Mouse (Mus musculus) heart, embryonic 12.5 days (tissue): ENCODE measurements around the gene Fndc8. TPM values are rescaled to one million over a fixed set of nuclear protein-coding genes. Genes with fewer than 3 reads are reported as not detected.
A peak's percentile ranks its signal among the peaks of the same experiment; 100 is the strongest.

ENCODE experiments used
- ATAC-seq: fragments of 200-750 bp; cut with Nextera tagmentation; 2 replicates; pipeline ENCODE4 v1.8.0; 2017; ENCODE audit warnings: moderate TSS enrichment, moderate library complexity; ENCODE audit not compliant: insufficient number of reproducible peaks, low FRiP score
- H3K27ac ChIP-seq: fragments of 300-500 bp; sonication (generic); 2 replicates; pipeline ENCODE4 v1.5.1; 2016; ENCODE audit warnings: mild to moderate bottlenecking, moderate library complexity; ENCODE audit not compliant: poor library complexity, severe bottlenecking
- H3K27me3 ChIP-seq: fragments of 300-500 bp; sonication (generic); replicated peaks from 2 replicates; pipeline ENCODE4 v1.6.1; 2016; ENCODE audit warnings: mild to moderate bottlenecking, moderate library complexity
- H3K36me3 ChIP-seq: fragments of 300-500 bp; sonication (generic); 2 replicates; pipeline ENCODE4 v1.6.1; 2016; ENCODE audit warnings: mild to moderate bottlenecking, moderate library complexity
- H3K4me1 ChIP-seq: fragments of 300-500 bp; sonication (generic); replicated peaks from 2 replicates; pipeline ENCODE4 v1.6.1; 2016; ENCODE audit warnings: mild to moderate bottlenecking
- H3K4me2 ChIP-seq: fragments of 300-500 bp; sonication (generic); 2 replicates; pipeline ENCODE4 v1.6.1; 2016; ENCODE audit warnings: mild to moderate bottlenecking, moderate library complexity
- H3K4me3 ChIP-seq: fragments of 300-500 bp; sonication (generic); 2 replicates; pipeline ENCODE4 v1.5.1; 2016; ENCODE audit warnings: mild to moderate bottlenecking
- H3K9ac ChIP-seq: fragments of 300-500 bp; sonication (generic); 2 replicates; pipeline ENCODE4 v1.6.1; 2016; ENCODE audit warnings: mild to moderate bottlenecking, moderate library complexity
- H3K9me3 ChIP-seq: fragments of 300-500 bp; sonication (generic); replicated peaks from 2 replicates; pipeline ENCODE4 v1.6.1; 2016; ENCODE audit warnings: mild to moderate bottlenecking, moderate library complexity
- WGBS: fragments of 180-500 bp; shearing (Covaris S2); methylation state at CpG from one replicate; pipeline ENCODE4 v1.1.7; 2016; 5-methylcytosine and 5-hydroxymethylcytosine counted together
- polyA plus RNA-seq: library from polyadenylated mRNA; unstranded; fragments of >200 nt; fragmentation: Nextera tagmentation; extraction: Ambion mirVana; gene quantifications from 2 replicates; pipeline ENCODE4 v1.2.1, GENCODE M21; 2016

The Fndc8 gene
- 0.10 and 0.12 TPM in 2 replicates for polyA plus RNA-seq

GRCm38 (mm10) chr11:82891936-82892335, at the start of gene Fndc8:
Gene Fndc8 (plus strand): TSS chr11:82892124.
- ATAC-seq, result no peak
- Histone ChIP-seq H3K9me3 (no peaks in the 10 kb centered on the region), H3K4me3 (no peak within 1 kb of the TSS), H3K27me3 (no peaks in the 10 kb centered on the region; the same call in 1 of the 2 replicates), H3K4me1 (peaks cover 17% of the 10 kb centered on the region), H3K36me3 (no peaks in the 10 kb centered on the region), H3K9ac (no peak within 1 kb of the TSS), H3K27ac (no peak within 1 kb of the TSS), H3K4me2 (no peak within 1 kb of the TSS)
- 44% methylated on average over 7 of the region's 7 CpGs for WGBS

GRCm38 (mm10) chr11:82844771-82845414, 47.0 kb upstream of the Fndc8 start:
- H3K9me3 ChIP-seq, result no peaks in the 10 kb centered on the region
- H3K4me3 ChIP-seq, result peak overlapping the region; percentile 31
- peaks cover 29% of the 10 kb centered on the region for H3K4me1 ChIP-seq
- no peak overlapping the region for H3K27ac ChIP-seq
- H3K9ac ChIP-seq, result 0 out of 2 replicates have a peak overlapping the region, but pooled peaks have one; percentile 9
- H3K36me3 ChIP-seq, result no peaks in the 10 kb centered on the region
- no peaks in the 10 kb centered on the region for H3K27me3 ChIP-seq
- WGBS, result 53% methylated on average over 11 of the region's 11 CpGs
- peak overlapping the region; percentile 63 for H3K4me2 ChIP-seq
- no peak for ATAC-seq

- Histone ChIP-seq H3K27ac (peak overlapping the region; percentile 64), H3K36me3 (no peaks in the 10 kb centered on the region), H3K4me3 (peak overlapping the region; percentile 31), H3K4me1 (peaks cover 26% of the 10 kb centered on the region), H3K9ac (peak overlapping the region; percentile 61), H3K27me3 (no peaks in the 10 kb centered on the region), H3K4me2 (peak overlapping the region; percentile 63), H3K9me3 (no peaks in the 10 kb centered on the region)
- ATAC-seq, result peak; percentile 93
- WGBS, result 18% methylated on average over 16 of the region's 16 CpGs
These were observed 46.4 kb upstream of the Fndc8 start for GRCm38 (mm10) chr11:82845415-82846078.

- H3K4me3 ChIP-seq, result peak overlapping the region; percentile 31
- peak; percentile 83 for ATAC-seq
- H3K9ac ChIP-seq, result peak overlapping the region; percentile 61
- no peaks in the 10 kb centered on the region for H3K9me3 ChIP-seq
- H3K36me3 ChIP-seq, result no peaks in the 10 kb centered on the region
- H3K27me3 ChIP-seq, result no peaks in the 10 kb centered on the region
- peak overlapping the region; percentile 64 for H3K27ac ChIP-seq
- H3K4me1 ChIP-seq, result peaks cover 21% of the 10 kb centered on the region
- peak overlapping the region; percentile 63 for H3K4me2 ChIP-seq
- WGBS, result 5% methylated on average over 4 of the region's 4 CpGs
These were observed 45.9 kb upstream of the Fndc8 start for GRCm38 (mm10) chr11:82846079-82846436.

GRCm38 (mm10) chr11:82846938-82847337, 45.0 kb upstream of the Fndc8 start:
- Histone ChIP-seq H3K4me2 (peak overlapping the region; percentile 12; the same call in 1 of the 2 replicates), H3K36me3 (no peaks in the 10 kb centered on the region), H3K9me3 (no peaks in the 10 kb centered on the region), H3K27me3 (no peaks in the 10 kb centered on the region), H3K27ac (no peak overlapping the region), H3K4me1 (peaks cover 21% of the 10 kb centered on the region), H3K9ac (no peak overlapping the region), H3K4me3 (no peak overlapping the region)
- 69% methylated on average over 3 of the region's 3 CpGs for WGBS
- no peak for ATAC-seq

GRCm38 (mm10) chr11:82847571-82848000, 44.3 kb upstream of the Fndc8 start:
- no peaks in the 10 kb centered on the region for H3K9me3 ChIP-seq
- no peaks in the 10 kb centered on the region for H3K36me3 ChIP-seq
- peak; percentile 73 for ATAC-seq
- H3K4me1 ChIP-seq, result peaks cover 21% of the 10 kb centered on the region
- H3K4me3 ChIP-seq, result no peak overlapping the region
- 36% methylated on average over 6 of the region's 6 CpGs for WGBS
- peak overlapping the region; percentile 37; the same call in 1 of the 2 replicates for H3K27ac ChIP-seq
- no peaks in the 10 kb centered on the region for H3K27me3 ChIP-seq
- peak overlapping the region; percentile 12 for H3K4me2 ChIP-seq
- no peak overlapping the region for H3K9ac ChIP-seq

- H3K27me3 ChIP-seq, result no peaks in the 10 kb centered on the region
- H3K4me2 ChIP-seq, result no peak overlapping the region
- no peak overlapping the region for H3K4me3 ChIP-seq
- WGBS, result 75% methylated on average over 5 of the region's 5 CpGs
- no peaks in the 10 kb centered on the region for H3K36me3 ChIP-seq
- no peak for ATAC-seq
- H3K4me1 ChIP-seq, result peaks cover 16% of the 10 kb centered on the region
- no peak overlapping the region for H3K27ac ChIP-seq
- H3K9ac ChIP-seq, result no peak overlapping the region
- H3K9me3 ChIP-seq, result no peaks in the 10 kb centered on the region
These were observed 41.7 kb upstream of the Fndc8 start for GRCm38 (mm10) chr11:82850259-82850658.

GRCm38 (mm10) chr11:82852115-82852514, 39.8 kb upstream of the Fndc8 start:
- H3K9me3 ChIP-seq, result no peaks in the 10 kb centered on the region
- no peak overlapping the region for H3K9ac ChIP-seq
- H3K36me3 ChIP-seq, result no peaks in the 10 kb centered on the region
- 84% methylated on average over 11 of the region's 11 CpGs for WGBS
- ATAC-seq, result no peak
- H3K4me2 ChIP-seq, result no peak overlapping the region
- H3K27me3 ChIP-seq, result no peaks in the 10 kb centered on the region
- H3K4me1 ChIP-seq, result peaks cover 6% of the 10 kb centered on the region; the same call in 1 of the 2 replicates
- no peak overlapping the region for H3K4me3 ChIP-seq
- H3K27ac ChIP-seq, result no peak overlapping the region

- H3K4me2 ChIP-seq, result no peak overlapping the region
- no peak overlapping the region for H3K27ac ChIP-seq
- ATAC-seq, result no peak
- peaks cover 4% of the 10 kb centered on the region; the same call in 1 of the 2 replicates for H3K4me1 ChIP-seq
- 75% methylated on average over 10 of the region's 10 CpGs for WGBS
- H3K9ac ChIP-seq, result no peak overlapping the region
- H3K27me3 ChIP-seq, result no peaks in the 10 kb centered on the region
- H3K9me3 ChIP-seq, result no peaks in the 10 kb centered on the region
- no peak overlapping the region for H3K4me3 ChIP-seq
- H3K36me3 ChIP-seq, result no peaks in the 10 kb centered on the region
These were observed 39.4 kb upstream of the Fndc8 start for GRCm38 (mm10) chr11:82852540-82852939.

- Histone ChIP-seq H3K9ac (no peak overlapping the region), H3K9me3 (no peaks in the 10 kb centered on the region), H3K27me3 (no peaks in the 10 kb centered on the region), H3K4me3 (no peak overlapping the region), H3K36me3 (no peaks in the 10 kb centered on the region), H3K4me2 (no peak overlapping the region), H3K4me1 (0 out of 2 replicates have a peak, but pooled peaks cover under 1% of the 10 kb centered on the region), H3K27ac (no peak overlapping the region)
- WGBS, result 81% methylated on average over 7 of the region's 7 CpGs
- ATAC-seq, result no peak
These were observed 39.0 kb upstream of the Fndc8 start for GRCm38 (mm10) chr11:82852958-82853357.

GRCm38 (mm10) chr11:82854111-82854510, 37.8 kb upstream of the Fndc8 start:
- no peak overlapping the region for H3K27ac ChIP-seq
- no peak overlapping the region for H3K9ac ChIP-seq
- no peaks in the 10 kb centered on the region for H3K36me3 ChIP-seq
- H3K9me3 ChIP-seq, result no peaks in the 10 kb centered on the region
- no peak for ATAC-seq
- no peak overlapping the region for H3K4me2 ChIP-seq
- H3K4me1 ChIP-seq, result no peaks in the 10 kb centered on the region
- H3K4me3 ChIP-seq, result no peak overlapping the region
- no peaks in the 10 kb centered on the region for H3K27me3 ChIP-seq
- 83% methylated on average over 6 of the region's 6 CpGs for WGBS
